Mouse (Mus musculus) right cerebral cortex, postnatal 25 days (tissue): ENCODE results near the gene Lrrc25.
"Not testable (repeated sequence)": the region's sequence is repeated elsewhere in the genome, so short reads cannot be mapped to it uniquely, and the experiment has no call there.

Experiments
- DNase-seq: peaks from one replicate; pipeline ENCODE4 v3.0.0; 2022

The Lrrc25 gene

DNA sequence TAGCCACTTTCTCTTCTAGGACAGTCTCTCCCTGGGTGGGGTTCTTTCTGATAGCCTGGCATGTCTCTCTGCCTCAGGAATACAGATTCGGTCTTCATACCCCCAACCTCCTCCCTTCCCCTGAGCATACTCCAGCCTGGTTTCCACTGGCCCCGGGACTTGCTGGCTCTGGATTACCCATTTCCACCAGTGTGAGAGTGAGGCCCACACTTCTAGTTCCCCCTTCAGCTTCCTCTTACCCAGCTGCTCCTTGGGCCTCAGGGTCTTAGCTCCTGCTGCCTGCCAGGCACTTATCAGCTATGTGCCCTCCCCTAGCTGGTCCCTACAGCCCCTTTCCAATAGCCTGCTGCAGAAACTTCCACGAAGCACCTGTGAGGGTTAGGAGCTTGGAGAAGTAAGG lies at the start of gene Lrrc25:
Gene Lrrc25, plus strand, starts transcription at position 262 of the 400 bp plus-strand sequence.
- DNase-seq: no peak

DNA sequence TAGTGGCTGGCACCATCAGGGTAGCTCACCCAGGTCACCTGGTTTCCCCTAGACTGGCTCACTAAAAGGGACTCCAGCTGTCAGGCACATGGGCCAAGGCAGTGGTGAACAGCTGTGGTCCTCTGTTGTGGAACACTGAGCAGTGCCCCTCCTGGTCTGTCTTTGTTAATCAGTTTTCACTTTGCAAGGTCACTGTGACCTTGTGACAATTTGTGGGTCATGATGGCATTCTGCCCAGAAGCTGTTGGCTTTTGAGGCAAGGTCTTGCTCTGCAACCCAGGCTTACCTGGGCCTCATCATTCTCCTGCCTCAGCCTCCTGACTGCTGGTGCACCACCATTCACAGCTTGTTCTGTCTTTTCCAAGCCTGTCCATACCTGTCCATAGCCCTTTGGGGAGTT lies 45.6 kb upstream of the Lrrc25 start:
- DNase-seq: no peak

DNA sequence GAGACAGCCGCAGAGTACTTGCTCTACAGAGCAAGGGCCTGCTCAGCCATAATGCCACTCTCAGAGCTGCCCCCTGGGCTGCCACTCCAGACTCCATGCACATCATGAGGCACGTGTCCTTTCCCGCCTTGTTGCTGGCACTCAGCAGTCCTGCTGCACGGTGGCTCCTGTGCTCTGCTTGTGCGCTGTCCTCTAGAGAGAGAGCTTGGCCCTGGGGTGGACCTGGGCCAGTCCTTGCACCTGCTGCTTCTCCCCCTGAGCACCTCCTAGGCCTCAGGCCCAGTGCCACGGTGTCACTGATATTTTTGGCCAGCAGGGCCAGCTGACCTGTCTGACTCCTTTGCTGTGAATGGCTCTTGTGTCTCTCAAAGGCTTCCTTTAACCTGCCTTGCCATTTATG lies 45.0 kb upstream of the Lrrc25 start:
- DNase-seq: no peak

DNA sequence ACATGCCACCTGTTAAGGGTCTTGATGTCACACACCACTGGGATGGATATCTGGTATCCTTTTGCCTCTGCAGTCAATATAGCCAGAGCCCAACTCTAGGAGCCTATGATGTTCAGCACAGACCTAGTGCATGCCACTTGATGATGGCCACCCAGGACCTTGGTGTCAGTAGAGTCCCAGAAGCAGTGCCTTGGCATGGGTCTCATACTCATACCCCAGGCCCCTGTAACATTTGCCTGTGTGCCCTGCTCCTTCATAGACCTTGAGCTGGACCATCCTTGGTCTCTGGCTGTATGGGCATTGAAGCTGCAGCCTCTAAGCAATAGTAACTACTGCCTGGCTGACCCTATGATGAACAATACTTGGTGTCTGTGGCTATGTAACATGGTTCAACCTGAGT lies 41.7 kb upstream of the Lrrc25 start:
- DNase-seq: no peak

DNA sequence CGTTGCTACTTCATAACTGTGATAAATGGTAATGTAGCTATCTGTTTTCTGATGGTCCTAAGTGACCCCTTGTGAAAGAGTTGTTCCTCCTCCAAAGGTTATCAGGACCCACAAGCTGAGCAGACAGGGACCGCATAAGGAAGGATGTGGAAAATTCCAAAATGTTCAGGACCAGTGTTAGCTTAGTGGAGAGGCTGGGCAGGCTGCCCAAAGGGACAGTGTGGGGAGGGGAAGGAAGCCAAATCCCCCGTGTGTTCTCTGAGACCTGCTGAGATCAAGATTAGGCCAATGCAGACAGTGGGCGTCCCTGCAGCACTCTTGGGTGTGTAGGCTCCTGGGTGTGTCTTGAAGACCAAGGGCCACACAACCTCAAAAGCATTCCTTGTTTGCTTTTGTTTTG lies 41.0 kb upstream of the Lrrc25 start:
- no peak for DNase-seq

GRCm38 (mm10) chr8:70577207-70577606 lies 38.7 kb upstream of the Lrrc25 start:
- no peak for DNase-seq

- DNase-seq: no peak
These were observed 32.2 kb upstream of the Lrrc25 start for GRCm38 (mm10) chr8:70583476-70584387.

DNA sequence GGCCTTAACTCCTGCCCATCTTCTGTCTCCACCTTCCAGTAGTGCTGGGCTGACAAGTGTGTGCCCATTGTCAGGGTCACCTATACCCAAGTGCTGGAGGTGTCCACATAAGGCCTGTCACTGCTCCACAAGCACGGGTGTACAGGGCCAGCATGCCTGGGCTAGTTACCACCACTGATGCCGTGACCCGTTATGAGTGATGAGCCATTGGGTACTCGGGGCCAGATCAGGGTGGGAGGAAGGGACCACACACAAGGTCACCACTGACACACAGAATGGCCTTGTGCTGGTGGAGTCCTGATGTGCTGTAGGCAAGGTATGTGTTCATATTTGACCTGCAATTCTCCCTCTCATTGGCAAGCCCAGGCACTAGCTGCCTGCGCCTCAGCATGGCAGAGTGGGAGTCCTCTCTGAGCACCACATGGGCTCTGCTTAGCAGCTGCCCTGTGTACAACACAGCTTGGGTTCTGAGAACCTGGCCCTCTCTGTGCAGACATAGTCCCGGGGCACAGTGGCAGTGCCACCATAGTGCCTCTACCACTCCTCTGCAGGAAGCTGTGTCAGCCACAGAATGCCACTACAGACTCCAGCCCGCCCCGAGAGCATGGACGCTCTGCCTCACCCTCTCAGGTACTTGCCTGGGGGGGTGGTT lies 31.2 kb upstream of the Lrrc25 start:
- DNase-seq: no peak

GRCm38 (mm10) chr8:70585258-70585652 lies 30.7 kb upstream of the Lrrc25 start:
- no peak for DNase-seq

DNA sequence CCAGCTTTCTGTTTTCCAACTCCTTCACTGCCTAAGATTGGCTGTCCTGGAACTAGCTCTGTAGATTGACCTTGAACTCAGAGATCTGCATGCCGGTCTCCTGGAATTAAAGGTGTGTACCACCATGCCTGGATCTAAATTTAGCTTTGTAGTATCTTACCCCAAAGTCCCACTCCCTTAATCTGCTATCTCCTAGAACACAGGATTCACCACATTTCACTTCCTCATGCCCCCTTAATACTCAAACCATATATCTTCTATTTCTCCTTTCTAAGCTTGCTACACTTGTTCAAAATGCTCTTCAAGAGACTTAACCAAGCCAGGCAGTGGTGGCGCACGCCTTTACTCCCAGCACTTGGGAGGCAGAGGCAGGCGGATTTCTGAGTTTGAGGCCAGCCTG lies 28.0 kb upstream of the Lrrc25 start:
- DNase-seq: not testable (repeated sequence)

GRCm38 (mm10) chr8:70591569-70591968 lies 24.4 kb upstream of the Lrrc25 start:
- no peak for DNase-seq

DNA sequence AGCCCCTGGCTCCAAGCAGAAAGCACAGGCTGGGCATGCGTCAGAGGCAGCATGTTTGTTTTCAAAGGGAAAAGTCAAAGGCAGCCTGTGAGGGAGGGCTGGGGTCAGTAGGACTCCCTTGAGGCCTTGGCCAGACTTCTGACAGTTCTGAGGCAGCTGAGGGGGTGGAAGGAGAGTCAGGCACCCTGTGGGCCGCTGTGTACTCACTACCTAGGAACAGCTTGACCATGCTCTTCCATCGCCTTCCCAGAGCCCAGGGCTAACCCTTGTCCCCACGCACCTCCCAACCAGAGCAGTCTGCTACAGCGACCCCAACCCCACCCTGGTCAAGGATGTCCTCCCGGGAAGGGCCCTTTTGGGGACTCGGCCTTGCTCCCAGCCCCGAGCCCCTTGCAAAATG lies 22.8 kb upstream of the Lrrc25 start:
- no peak for DNase-seq

- DNase-seq: peak; percentile 80
These were observed 21.9 kb upstream of the Lrrc25 start, which contains the start of gene Isyna1 for GRCm38 (mm10) chr8:70593961-70594609. Isyna1 (plus strand) TSS chr8:70594373.

- DNase-seq: no peak
These were observed 21.1 kb upstream of the Lrrc25 start for GRCm38 (mm10) chr8:70594621-70595564.

- DNase-seq: no peak
These were observed 20.1 kb upstream of the Lrrc25 start for GRCm38 (mm10) chr8:70595811-70596210.

DNA sequence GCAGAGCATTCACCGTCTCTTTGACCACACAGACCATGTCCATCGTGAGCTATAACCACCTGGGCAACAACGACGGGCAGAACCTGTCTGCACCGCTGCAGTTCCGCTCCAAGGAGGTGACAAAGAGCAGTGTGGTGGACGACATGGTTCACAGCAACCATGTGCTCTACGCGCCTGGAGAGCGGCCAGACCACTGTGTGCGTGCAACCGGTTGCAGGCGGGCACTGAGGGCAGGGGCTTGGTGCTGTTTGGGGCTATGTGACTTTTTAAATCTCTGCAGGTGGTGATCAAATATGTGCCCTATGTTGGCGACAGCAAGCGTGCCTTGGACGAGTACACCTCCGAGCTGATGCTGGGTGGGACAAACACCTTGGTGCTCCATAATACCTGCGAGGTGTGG lies 19.7 kb upstream of the Lrrc25 start:
- no peak for DNase-seq

DNA sequence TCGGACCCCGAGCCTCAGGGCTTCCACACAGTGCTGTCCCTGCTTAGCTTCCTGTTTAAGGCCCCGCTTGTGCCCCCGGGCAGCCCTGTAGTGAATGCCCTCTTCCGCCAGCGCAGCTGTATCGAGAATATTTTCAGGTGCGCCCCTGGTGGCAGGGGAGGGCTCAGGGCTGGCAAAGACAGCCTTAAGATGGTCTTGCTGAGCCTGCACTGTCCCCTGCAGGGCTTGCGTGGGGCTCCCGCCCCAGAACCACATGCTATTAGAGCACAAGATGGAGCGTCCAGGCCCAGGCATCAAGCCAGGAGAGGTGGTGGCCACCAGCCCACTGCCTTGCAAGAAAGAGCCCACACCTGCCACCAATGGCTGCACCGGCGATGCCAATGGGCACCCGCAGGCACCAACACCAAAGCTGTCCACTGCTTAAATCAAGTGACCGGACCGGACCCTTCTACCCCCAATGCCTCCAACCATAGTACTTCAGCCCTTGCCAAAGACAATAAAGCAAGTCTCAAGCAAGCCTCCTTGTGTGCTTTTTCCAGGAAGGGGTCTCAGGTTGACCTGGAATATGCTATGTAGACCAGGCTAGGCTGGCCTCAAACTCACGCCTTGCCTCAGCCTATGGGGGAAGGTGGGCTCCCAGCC lies 19.1 kb upstream of the Lrrc25 start:
- DNase-seq: no peak

GRCm38 (mm10) chr8:70597417-70598272 lies 18.3 kb upstream of the Lrrc25 start:
- no peak for DNase-seq

GRCm38 (mm10) chr8:70598283-70598682 lies 17.7 kb upstream of the Lrrc25 start:
- DNase-seq: peak; percentile 82

GRCm38 (mm10) chr8:70598722-70599121 lies 17.2 kb upstream of the Lrrc25 start:
- DNase-seq: no peak
